Mouse (Mus musculus): ENCODE measurements at regions not wholly inside any gene's neighbourhood (a gene's known extent, or its start where the extent isn't known, plus 50 kb on each side); places are given as distances from the start of the nearest gene placed in this dataset.
A peak's percentile ranks its signal among the peaks of the same experiment; 100 is the strongest.

DNA sequence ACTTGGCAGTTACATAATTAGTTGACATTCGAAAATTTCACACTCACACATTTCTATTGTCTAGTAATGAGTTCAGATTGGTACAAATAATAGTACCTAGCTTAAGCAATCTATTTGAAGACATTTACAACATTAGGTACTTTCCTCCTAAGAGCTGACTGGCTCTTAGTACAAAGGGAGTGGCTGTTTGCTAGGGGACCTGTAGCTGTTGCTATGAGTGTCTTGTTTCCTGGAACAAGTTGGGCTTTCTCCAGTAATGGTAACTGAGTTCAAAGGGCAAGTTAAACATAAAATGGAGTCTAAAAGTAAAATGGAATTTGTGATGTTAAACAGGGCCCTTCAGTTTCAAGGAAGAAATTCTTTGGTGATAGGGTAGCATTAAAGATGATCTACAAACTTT, 910.4 kb downstream of the Diaph3 start:
- 81% methylated on average over 1 of the region's 1 CpGs for WGBS
- no peaks in the 10 kb centered on the region for H3K4me1 ChIP-seq
- no peak overlapping the region for H3K4me2 ChIP-seq (replicated peaks)
- H3K9ac ChIP-seq (replicated peaks): no peak overlapping the region
- no peaks in the 10 kb centered on the region for H3K36me3 ChIP-seq
- no peaks in the 10 kb centered on the region for H3K27me3 ChIP-seq
- no peak overlapping the region for H3K4me3 ChIP-seq
- H3K27ac ChIP-seq (replicated peaks): no peak overlapping the region
- no peak for ATAC-seq (replicated peaks)
- H3K9me3 ChIP-seq: no peaks in the 10 kb centered on the region

DNA sequence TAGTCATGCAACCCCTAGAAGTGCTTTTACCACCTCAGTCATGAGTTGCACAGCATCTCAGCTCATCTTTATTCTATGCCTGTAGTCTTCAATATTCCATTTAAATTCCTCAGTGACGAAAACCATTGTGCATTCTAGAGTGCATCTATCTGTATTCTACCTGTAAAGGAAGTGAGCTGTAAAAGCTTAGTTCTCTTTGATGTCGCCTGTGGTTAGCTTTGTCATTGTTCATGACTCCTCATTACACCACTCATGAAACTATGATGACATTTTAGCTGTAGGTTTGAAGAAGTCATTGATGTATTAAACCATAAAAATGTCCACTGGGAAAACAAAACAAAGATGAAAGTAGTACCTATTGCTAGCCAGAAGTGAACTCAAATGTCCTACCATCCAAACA, 911.3 kb downstream of the Diaph3 start:
- Histone ChIP-seq H3K4me2 (replicated peaks) (no peak overlapping the region), H3K36me3 (no peaks in the 10 kb centered on the region), H3K27me3 (no peaks in the 10 kb centered on the region), H3K9me3 (no peaks in the 10 kb centered on the region), H3K9ac (replicated peaks) (no peak overlapping the region), H3K4me1 (no peaks in the 10 kb centered on the region), H3K27ac (replicated peaks) (no peak overlapping the region), H3K4me3 (no peak overlapping the region)
- WGBS: 89% methylated on average over 2 of the region's 2 CpGs
- ATAC-seq (replicated peaks): no peak

DNA sequence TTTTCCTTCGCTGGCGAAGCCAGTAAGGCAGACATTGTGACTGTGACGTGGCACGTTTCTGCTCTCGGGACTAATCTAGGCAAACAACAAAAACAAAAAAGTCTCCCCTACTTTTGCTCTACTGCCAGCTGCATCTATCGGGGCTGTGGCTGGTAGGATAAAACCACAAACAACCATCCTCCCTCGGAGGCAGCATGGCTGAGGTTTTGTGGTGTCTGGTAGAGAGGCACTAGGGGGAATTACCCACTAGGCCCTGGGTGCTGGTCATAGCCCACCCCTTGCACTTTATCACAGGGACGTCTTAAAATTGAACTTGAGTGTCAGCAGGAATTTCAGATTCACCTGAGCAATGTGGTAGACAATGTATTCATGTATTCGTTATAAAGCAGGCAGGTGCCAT, 925.3 kb downstream of the Diaph3 start:
- no peaks in the 10 kb centered on the region for H3K4me1 ChIP-seq
- no peak overlapping the region for H3K4me3 ChIP-seq
- no peak for ATAC-seq (replicated peaks)
- no peak overlapping the region for H3K27ac ChIP-seq (replicated peaks)
- H3K36me3 ChIP-seq: no peaks in the 10 kb centered on the region
- H3K4me2 ChIP-seq (replicated peaks): no peak overlapping the region
- no peak overlapping the region for H3K9ac ChIP-seq (replicated peaks)
- 88% methylated on average over 9 of the region's 9 CpGs for WGBS
- no peaks in the 10 kb centered on the region for H3K27me3 ChIP-seq
- no peaks in the 10 kb centered on the region for H3K9me3 ChIP-seq

DNA sequence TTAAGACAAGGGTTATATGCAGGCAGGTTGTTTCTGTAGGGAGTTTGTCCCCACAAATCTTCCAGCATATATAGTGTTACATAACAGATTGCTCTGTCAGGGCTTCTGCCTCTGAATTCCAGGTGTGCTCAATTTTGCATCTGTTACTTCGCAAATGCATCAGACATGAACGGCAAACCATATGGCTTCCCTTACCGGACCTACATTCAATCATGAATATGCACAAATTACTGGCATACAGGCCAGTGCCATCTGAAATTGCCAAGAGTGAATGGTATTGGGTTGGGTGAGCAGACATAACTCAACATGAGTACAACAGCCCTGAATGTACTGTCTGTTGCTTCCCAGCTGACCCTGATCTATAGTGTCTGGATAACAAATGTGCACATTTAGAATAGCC, 929.4 kb downstream of the Diaph3 start:
- Histone ChIP-seq H3K4me1 (no peaks in the 10 kb centered on the region), H3K27me3 (no peaks in the 10 kb centered on the region), H3K27ac (replicated peaks) (no peak overlapping the region; the same call in 1 of the 2 replicates), H3K36me3 (no peaks in the 10 kb centered on the region), H3K9me3 (no peaks in the 10 kb centered on the region), H3K4me2 (replicated peaks) (no peak overlapping the region), H3K9ac (replicated peaks) (no peak overlapping the region), H3K4me3 (no peak overlapping the region)
- 55% methylated on average over 3 of the region's 3 CpGs for WGBS
- ATAC-seq (replicated peaks): 0 out of 2 replicates have a peak, but pooled peaks have one; percentile 35

DNA sequence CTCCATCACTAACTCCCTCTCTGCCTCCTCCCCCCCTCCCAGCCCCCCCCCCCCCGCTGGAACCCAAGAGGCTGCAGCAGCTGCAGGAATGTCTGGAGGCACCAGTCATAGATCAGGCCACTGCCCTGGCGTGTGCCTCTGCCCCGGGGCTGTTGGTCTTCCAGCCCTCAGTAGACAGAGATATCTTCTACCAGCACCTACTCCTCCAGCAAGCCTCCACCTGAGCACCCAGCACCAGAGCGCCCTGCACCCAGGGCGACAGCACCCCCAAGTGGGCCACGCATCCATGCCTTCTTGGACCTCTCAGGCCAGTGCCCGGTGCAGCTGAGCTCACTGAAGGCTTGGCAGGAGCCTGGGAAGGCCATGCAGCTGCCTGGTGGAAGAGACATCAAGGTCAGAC, 936.5 kb downstream of the Diaph3 start:
- WGBS: 83% methylated on average over 7 of the region's 7 CpGs
- no peak overlapping the region for H3K27ac ChIP-seq (replicated peaks)
- ATAC-seq (replicated peaks): no peak
- no peak overlapping the region for H3K4me2 ChIP-seq (replicated peaks)
- H3K4me3 ChIP-seq: no peak overlapping the region
- H3K27me3 ChIP-seq: no peaks in the 10 kb centered on the region
- H3K9ac ChIP-seq (replicated peaks): no peak overlapping the region
- H3K9me3 ChIP-seq: no peaks in the 10 kb centered on the region
- H3K36me3 ChIP-seq: no peaks in the 10 kb centered on the region
- H3K4me1 ChIP-seq: no peaks in the 10 kb centered on the region

DNA sequence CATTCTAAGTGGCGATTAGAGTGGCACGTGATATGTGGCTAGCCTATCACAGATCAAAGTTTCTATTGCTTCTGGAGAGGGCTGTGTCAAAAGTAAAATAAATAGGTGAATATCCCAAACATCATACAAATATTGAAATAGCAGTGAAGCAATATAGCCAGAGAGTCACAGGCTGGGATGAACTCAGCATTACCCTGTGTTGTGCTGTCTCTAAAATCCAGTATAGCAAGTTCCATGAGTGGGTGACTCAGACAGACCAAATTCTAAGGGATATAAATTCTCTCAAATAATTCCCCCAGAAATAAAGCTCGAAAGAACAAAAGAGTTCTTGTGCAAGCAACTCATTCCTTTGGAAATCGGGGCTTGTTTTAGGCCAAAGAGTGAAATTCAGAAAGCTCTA, 943.2 kb downstream of the Diaph3 start:
- Histone ChIP-seq H3K36me3 (no peaks in the 10 kb centered on the region), H3K4me3 (no peak overlapping the region), H3K4me1 (no peaks in the 10 kb centered on the region), H3K27ac (replicated peaks) (no peak overlapping the region), H3K9me3 (no peaks in the 10 kb centered on the region), H3K9ac (replicated peaks) (no peak overlapping the region), H3K27me3 (no peaks in the 10 kb centered on the region), H3K4me2 (replicated peaks) (no peak overlapping the region)
- 92% methylated on average over 4 of the region's 4 CpGs for WGBS
- ATAC-seq (replicated peaks): no peak

DNA sequence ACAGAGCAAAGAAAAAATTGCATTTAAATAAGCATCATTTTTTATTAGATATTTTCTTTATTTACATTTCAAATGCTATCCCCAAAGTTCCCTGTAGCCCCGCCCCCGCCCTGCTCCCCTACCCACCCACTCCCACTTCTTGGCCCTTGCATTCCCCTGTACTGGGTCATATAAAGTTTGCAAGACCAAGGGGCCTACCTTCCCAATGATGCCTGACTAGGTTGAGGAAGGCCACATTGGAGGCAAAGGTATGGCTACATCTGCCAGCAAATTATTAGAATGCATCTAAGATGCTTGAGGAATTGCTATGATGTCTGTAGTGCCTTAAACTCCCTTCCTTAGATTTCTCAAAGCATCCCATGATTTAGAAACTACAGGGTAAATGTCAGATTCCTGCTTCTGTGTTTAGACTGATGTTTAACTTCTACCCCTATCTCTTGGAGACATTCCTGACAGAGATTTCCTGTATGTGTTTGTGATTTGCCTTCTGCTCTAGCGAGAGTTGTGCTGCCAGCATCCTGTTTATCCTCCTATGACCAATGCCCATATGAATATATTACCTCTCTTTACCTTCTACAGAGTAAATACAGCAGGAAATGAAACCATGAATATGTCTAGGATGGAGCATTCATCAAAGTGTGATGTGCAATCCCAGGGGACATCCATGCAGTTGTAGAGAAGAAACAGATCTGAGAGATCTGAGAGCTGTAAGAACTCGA, 956.2 kb downstream of the Diaph3 start:
- Histone ChIP-seq H3K9me3 (no peaks in the 10 kb centered on the region), H3K4me1 (no peaks in the 10 kb centered on the region), H3K9ac (replicated peaks) (no peak overlapping the region), H3K36me3 (no peaks in the 10 kb centered on the region), H3K27me3 (no peaks in the 10 kb centered on the region), H3K27ac (replicated peaks) (no peak overlapping the region), H3K4me3 (no peak overlapping the region), H3K4me2 (replicated peaks) (no peak overlapping the region)
- no peak for ATAC-seq (replicated peaks)
- 88% methylated on average over 4 of the region's 4 CpGs for WGBS

DNA sequence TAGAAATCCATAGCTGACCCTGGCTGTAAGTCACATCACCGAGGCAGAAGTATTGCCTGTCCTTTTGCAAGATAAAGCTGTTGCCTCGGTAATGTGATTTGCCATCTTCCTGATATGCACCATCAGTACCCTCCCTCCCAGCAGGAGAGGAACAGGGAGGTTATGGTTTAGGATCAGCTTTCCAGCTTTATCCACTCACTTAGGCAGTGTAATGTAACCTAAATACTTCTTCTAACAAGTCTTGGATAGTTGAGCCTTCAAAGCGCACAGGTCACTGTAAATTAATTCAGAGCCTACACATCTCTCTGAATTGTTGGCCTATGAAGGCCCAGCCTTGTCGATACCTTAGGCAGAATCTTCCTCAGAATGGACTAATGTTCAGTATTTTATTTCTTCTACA, 962.5 kb downstream of the Diaph3 start:
- H3K36me3 ChIP-seq: no peaks in the 10 kb centered on the region
- no peak for ATAC-seq (replicated peaks)
- H3K9ac ChIP-seq (replicated peaks): no peak overlapping the region
- H3K4me1 ChIP-seq: no peaks in the 10 kb centered on the region
- WGBS: 87% methylated on average over 4 of the region's 4 CpGs
- no peak overlapping the region for H3K4me3 ChIP-seq
- H3K9me3 ChIP-seq: no peaks in the 10 kb centered on the region
- H3K27me3 ChIP-seq: no peaks in the 10 kb centered on the region
- no peak overlapping the region for H3K27ac ChIP-seq (replicated peaks)
- H3K4me2 ChIP-seq (replicated peaks): no peak overlapping the region

DNA sequence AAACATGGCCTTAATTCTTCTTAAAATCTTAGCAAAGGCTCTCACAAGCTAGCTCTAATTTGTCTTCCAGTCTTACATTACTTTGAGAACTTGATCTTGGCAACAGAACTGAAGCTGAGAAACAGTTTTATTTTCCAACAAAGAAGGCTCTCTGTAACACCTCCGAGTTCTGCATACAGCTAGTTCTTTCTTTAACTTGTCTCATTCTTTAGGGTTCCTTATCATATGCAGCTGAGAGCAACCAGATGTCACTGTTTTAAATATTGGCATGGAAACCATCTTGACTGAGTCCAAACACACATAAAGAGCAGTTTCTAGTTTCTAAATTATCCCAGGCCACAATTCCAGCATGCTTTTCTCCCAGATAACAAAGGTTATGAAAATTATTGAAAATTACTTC, 969.9 kb downstream of the Diaph3 start:
- no peaks in the 10 kb centered on the region for H3K9me3 ChIP-seq
- WGBS: 22% methylated on average over 1 of the region's 1 CpGs
- ATAC-seq (replicated peaks): no peak

DNA sequence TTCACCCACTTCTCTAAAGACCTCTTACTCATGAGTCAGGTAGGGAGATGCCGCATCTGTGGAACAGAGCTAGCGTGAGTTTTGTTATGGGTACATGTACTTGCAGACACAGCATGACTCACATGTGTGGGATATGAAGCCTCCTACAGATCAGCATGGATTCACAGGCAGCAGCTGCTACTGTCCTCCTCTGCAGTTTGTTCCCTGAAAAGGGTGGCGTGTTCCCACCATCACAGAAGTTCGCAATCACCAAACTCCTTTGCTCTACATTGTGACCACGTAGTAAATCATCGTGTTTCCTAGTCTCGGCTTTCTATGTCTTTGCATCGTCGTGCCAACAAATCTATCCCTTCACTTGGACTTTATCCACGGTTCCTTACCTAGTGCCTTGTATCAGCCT, 981.9 kb downstream of the Diaph3 start:
- Histone ChIP-seq H3K36me3 (no peaks in the 10 kb centered on the region), H3K9ac (replicated peaks) (no peak overlapping the region), H3K27me3 (no peaks in the 10 kb centered on the region), H3K4me2 (replicated peaks) (no peak overlapping the region), H3K4me3 (no peak overlapping the region), H3K27ac (replicated peaks) (no peak overlapping the region), H3K9me3 (no peaks in the 10 kb centered on the region), H3K4me1 (no peaks in the 10 kb centered on the region)
- no peak for ATAC-seq (replicated peaks)
- 91% methylated on average over 10 of the region's 10 CpGs for WGBS

More for the DNA sequence above, 969.9 kb downstream of the Diaph3 start:
- no peaks in the 10 kb centered on the region for H3K27me3 ChIP-seq
- H3K4me2 ChIP-seq (replicated peaks): no peak overlapping the region
- no peaks in the 10 kb centered on the region for H3K4me1 ChIP-seq
- no peak overlapping the region for H3K9ac ChIP-seq (replicated peaks)
- H3K4me3 ChIP-seq: no peak overlapping the region
- H3K27ac ChIP-seq (replicated peaks): no peak overlapping the region
- H3K36me3 ChIP-seq: no peaks in the 10 kb centered on the region

DNA sequence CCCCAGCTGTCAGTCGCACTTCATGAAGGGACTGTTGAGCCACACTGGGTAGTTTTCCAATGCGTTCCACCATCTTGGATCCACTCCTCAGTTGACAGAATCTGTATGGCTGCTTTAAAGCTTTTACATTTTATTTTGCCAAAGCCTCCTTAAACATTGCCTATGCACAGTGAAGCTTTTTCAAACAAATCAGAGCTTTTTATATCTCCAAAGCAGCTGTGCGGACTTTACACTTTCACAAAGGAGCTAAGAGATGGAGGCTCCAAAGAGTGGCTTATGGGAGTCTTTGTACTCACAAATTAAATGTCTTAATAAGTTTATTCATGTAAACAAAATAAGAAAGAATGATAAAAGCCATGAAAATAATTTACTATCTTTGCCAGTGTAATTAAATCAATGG, 986.3 kb downstream of the Diaph3 start:
- Histone ChIP-seq H3K9ac (replicated peaks) (no peak overlapping the region), H3K4me2 (replicated peaks) (no peak overlapping the region), H3K27ac (replicated peaks) (no peak overlapping the region), H3K36me3 (no peaks in the 10 kb centered on the region), H3K27me3 (no peaks in the 10 kb centered on the region), H3K4me1 (no peaks in the 10 kb centered on the region), H3K4me3 (no peak overlapping the region), H3K9me3 (no peaks in the 10 kb centered on the region)
- ATAC-seq (replicated peaks): no peak
- WGBS: 83% methylated on average over 3 of the region's 3 CpGs

DNA sequence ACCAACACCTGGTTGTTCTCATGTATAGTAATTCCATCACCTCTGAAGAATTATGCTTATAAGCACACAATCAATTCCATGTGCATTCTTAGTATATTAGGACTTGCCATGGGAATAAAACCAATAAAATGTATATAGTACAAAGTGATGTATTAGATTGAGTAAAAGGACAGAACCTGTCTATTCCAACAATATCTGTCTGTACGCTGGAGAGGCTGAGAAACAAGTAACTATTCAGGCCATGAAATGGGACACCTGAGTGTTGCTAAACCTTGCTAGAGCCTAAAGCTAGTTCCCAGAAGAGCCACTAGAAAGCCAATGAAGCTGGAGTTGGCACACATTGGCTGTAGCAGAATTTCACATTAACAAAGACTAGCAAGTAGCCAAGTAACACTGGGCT, 989.8 kb downstream of the Diaph3 start:
- H3K36me3 ChIP-seq: no peaks in the 10 kb centered on the region
- no peaks in the 10 kb centered on the region for H3K27me3 ChIP-seq
- 98% methylated on average over 1 of the region's 1 CpGs for WGBS
- no peaks in the 10 kb centered on the region for H3K9me3 ChIP-seq
- H3K4me1 ChIP-seq: no peaks in the 10 kb centered on the region
- H3K9ac ChIP-seq (replicated peaks): no peak overlapping the region
- no peak overlapping the region for H3K4me2 ChIP-seq (replicated peaks)
- no peak for ATAC-seq (replicated peaks)
- H3K27ac ChIP-seq (replicated peaks): no peak overlapping the region
- H3K4me3 ChIP-seq: no peak overlapping the region

DNA sequence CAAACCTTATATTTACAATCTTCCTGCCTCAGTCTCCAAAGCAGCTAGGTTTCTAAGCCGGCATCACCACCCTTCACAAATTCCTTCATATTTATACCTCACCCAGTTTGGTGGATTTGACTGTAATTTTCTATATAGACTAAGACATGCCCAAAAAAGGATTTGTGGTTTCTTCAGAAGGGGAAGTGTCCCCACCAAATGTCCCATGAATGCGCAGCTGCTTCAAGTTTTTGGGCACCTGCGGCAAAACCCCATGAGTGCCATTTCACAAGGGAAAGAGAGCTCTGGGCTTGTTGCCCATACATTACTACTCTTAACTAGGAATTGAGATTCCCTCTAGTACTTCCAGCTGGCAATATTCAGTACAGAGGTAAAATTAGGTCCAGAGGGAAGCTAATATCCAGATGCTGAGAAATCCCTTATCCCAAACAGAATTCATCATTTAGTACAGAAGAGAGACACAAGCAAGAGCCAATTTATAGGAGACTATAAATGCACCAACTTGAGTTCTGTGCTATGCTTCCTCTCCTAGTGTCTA, 990.6 kb downstream of the Diaph3 start:
- WGBS: 92% methylated on average over 3 of the region's 3 CpGs
- Histone ChIP-seq H3K9me3 (no peaks in the 10 kb centered on the region), H3K36me3 (no peaks in the 10 kb centered on the region), H3K9ac (replicated peaks) (no peak overlapping the region), H3K4me2 (replicated peaks) (no peak overlapping the region), H3K4me1 (no peaks in the 10 kb centered on the region), H3K27me3 (no peaks in the 10 kb centered on the region), H3K4me3 (no peak overlapping the region), H3K27ac (replicated peaks) (no peak overlapping the region)
- ATAC-seq (replicated peaks): no peak
